Mouse (Mus musculus) midbrain, embryonic 10.5 days (tissue): ENCODE measurements around the gene Faf1. TPM values are rescaled to one million over a fixed set of nuclear protein-coding genes. Genes with fewer than 3 reads are reported as not detected.
A peak's percentile ranks its signal among the peaks of the same experiment; 100 is the strongest.

ENCODE experiments used
- DNase-seq: peaks from one replicate; pipeline ENCODE4 v3.0.0-alpha.2; 2017; ENCODE audit warnings: low spot score
- H3K27ac ChIP-seq: fragments of 300-500 bp; sonication (generic); replicated peaks from 2 replicates; pipeline ENCODE4 v1.5.1; 2016; ENCODE audit warnings: mild to moderate bottlenecking
- H3K27me3 ChIP-seq: fragments of 300-500 bp; sonication (generic); 2 replicates; pipeline ENCODE4 v1.6.1; 2016; ENCODE audit warnings: low read depth, mild to moderate bottlenecking; ENCODE audit not compliant: poor library complexity, severe bottlenecking
- H3K36me3 ChIP-seq: fragments of 300-500 bp; sonication (generic); 2 replicates; pipeline ENCODE4 v1.6.1; 2016; ENCODE audit warnings: mild to moderate bottlenecking, moderate library complexity
- H3K4me1 ChIP-seq: fragments of 300-500 bp; sonication (generic); 2 replicates; pipeline ENCODE4 v1.6.1; 2016
- H3K4me3 ChIP-seq: fragments of 300-500 bp; sonication (generic); 2 replicates; pipeline ENCODE4 v1.5.1; 2016; ENCODE audit warnings: mild to moderate bottlenecking, moderate library complexity
- H3K9me3 ChIP-seq: fragments of 300-500 bp; sonication (generic); replicated peaks from 2 replicates; pipeline ENCODE4 v1.6.1; 2016; ENCODE audit warnings: mild to moderate bottlenecking
- WGBS: fragments of 180-500 bp; shearing (Covaris S2); methylation state at CpG from one replicate; pipeline ENCODE4 v1.1.7; 2016; 5-methylcytosine and 5-hydroxymethylcytosine counted together
- polyA plus RNA-seq: library from polyadenylated mRNA; unstranded; fragments of >200 nt; fragmentation: Nextera tagmentation; extraction: Ambion mirVana; gene quantifications from 2 replicates; pipeline ENCODE4 v1.2.1, GENCODE M21; 2016

Gene Faf1
- polyA plus RNA-seq, 1 experiment from 2014 or later, result 30.5 TPM

DNA sequence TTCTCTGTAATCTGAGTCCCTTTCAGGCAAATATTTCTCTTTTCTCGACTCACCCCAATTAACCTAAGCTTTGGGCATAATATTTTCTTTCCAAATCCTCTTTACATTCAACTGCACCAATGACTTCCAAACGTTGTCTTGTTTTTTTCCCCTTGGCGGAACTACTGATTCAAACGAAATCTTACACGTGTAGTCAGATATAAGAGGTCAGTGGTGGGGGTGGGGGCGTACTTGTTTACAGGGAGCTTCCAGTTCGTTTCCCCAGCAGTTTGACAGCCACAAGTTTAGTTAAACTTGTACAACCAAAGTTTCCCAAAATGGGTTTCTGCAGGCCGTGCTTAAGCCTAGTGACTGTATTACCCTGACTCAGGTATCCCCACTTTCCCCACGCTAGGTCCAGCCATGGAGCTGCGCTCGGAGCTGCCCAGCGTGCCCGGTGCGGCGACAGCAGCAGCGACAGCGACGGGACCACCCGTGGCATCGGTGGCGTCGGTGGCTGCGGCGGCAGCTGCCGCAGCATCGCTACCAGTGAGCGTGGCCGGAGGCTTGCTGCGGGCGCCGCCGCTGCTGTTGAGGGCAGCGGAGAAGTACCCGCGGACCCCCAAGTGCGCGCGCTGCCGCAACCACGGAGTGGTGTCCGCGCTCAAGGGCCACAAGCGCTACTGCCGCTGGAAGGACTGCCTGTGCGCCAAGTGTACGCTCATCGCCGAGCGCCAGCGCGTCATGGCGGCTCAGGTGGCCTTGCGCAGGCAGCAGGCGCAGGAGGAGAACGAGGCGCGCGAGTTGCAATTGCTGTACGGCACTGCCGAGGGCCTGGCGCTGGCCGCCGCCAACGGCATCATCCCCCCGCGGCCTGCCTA is 303.3 kb downstream of the Faf1 start:
- Histone ChIP-seq H3K4me1 (peaks cover 58% of the 10 kb centered on the region), H3K9me3 (no peaks in the 10 kb centered on the region), H3K27ac (peak overlapping the region; percentile 84), H3K27me3 (peaks cover 100% of the 10 kb centered on the region), H3K4me3 (peak overlapping the region; percentile 63), H3K36me3 (peaks cover 18% of the 10 kb centered on the region)
- DNase-seq, result peak; percentile 64
- WGBS, result under 1% methylated on average over 66 of the region's 66 CpGs

DNA sequence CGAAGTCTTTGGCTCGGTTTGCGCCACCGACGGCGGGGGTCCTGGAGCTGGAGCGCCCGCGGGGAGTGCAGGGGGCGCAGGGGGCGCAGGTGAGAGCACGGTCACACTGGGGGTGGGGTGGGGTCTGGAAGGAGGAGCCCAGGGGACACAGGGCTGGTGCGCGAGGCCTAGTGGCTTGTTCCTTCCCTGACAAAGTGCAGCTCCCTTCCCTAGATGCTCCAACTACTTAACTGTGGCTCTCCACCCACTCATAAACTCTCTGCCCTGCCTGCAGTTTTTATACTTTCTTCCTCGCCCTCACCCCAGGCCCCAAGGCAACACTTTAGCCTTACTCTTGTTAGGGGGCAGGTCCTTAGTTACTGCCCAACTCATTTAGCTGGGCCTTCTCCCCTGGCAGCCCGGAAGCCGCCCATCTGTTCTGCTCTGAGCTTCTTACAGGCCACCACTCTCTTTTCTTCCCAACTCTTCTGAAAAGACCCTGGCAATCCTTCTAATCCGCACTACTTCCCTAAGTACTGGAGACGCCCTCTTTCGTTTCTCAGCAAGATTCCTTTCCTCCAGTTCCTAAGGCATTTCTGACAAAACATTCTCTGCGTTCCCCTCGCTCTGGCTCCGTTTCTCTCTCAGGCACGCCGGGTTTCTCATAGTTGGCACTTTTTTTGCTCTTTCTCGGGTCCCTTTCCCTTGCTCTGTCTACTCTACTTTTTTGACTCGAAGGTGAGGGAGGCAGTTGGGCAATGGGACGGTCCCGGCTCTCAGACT is 304.1 kb downstream of the Faf1 start:
- peaks cover 100% of the 10 kb centered on the region for H3K27me3 ChIP-seq
- DNase-seq, result peak; percentile 64
- peaks cover 18% of the 10 kb centered on the region for H3K36me3 ChIP-seq
- 1% methylated on average over 29 of the region's 29 CpGs for WGBS
- H3K9me3 ChIP-seq, result no peaks in the 10 kb centered on the region
- peaks cover 59% of the 10 kb centered on the region for H3K4me1 ChIP-seq
- H3K27ac ChIP-seq, result peak overlapping the region; percentile 84
- peak overlapping the region; percentile 63 for H3K4me3 ChIP-seq

DNA sequence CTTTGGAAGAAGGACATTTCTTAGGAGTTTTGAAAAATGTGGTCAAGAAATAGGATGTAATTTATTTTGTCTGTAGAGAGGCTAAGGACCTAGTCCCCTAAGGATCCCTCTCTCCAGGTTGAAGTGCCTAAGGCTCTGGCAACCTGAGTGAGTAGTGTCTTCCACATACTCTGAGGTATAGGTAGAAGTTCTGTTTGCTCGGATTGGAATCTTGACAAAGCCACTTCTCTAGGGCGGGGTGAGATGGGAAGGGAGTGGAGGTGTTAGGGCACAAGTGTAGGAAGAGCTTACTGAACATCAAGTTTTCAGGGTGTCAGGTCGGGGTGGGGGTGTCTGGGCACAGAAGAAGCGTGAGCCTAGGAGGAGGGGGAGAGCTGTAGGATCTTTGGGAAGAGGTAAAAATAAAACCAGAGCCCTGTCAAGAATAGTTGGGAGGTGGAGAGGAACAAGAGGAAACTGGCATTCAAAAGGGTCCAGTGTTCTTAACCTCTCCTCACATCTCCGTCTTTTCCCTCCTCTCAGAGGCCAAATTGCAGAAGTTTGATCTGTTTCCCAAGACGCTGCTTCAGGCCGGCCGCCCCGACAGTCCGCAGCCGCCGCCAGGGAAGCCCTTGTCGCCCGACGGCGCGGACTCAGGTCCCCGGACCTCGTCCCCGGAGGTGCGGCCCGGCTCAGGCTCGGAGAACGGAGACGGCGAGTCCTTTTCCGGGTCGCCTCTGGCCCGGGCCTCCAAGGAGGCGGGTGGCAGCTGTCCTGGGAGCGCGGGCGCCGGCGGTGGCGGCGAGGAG is 304.9 kb downstream of the Faf1 start:
- Histone ChIP-seq H3K4me1 (peaks cover 63% of the 10 kb centered on the region), H3K36me3 (peaks cover 18% of the 10 kb centered on the region), H3K27me3 (peaks cover 100% of the 10 kb centered on the region), H3K4me3 (peak overlapping the region; percentile 63), H3K9me3 (no peaks in the 10 kb centered on the region), H3K27ac (peak overlapping the region; percentile 84)
- under 1% methylated on average over 37 of the region's 37 CpGs for WGBS
- peak; percentile 44 for DNase-seq

GRCm38 (mm10) chr4:109981871-109982680 is 305.7 kb downstream of the Faf1 start:
- H3K4me3 ChIP-seq, result peak overlapping the region; percentile 63
- peaks cover 100% of the 10 kb centered on the region for H3K27me3 ChIP-seq
- WGBS, result under 1% methylated on average over 91 of the region's 99 CpGs
- peak; percentile 66 for DNase-seq
- peaks cover 18% of the 10 kb centered on the region for H3K36me3 ChIP-seq
- H3K4me1 ChIP-seq, result peaks cover 68% of the 10 kb centered on the region
- no peaks in the 10 kb centered on the region for H3K9me3 ChIP-seq
- peak overlapping the region; percentile 84 for H3K27ac ChIP-seq

DNA sequence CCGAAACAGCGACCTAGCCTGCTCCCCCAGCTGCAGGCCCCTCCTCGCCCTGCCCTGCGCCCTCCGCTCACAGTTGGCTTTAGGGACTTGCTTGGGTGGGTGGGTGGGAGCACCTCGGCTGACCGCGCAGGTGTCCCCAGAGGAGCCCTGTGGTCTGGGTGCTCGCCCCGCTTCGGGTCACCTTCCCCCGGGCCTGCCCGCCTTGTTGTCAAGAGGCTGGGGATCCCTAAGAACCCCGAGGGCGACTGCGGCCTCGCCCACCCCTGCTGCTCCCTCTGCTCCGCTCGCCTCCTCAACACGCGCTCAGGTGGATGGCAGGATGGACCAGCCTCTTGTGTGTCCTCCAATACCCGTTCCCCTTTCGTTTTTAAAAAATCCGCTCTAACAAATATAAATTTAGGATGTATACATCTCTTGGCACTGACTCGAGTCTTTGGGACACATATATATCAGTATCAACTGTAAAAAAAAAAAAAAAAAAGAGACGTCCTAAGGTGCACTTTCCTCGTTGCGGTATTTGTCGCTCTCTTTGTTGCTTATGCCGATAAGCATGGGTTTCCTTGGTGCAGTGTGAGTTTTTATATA is 306.4 kb downstream of the Faf1 start:
- Histone ChIP-seq H3K27me3 (peaks cover 100% of the 10 kb centered on the region), H3K27ac (peak overlapping the region; percentile 84), H3K36me3 (peaks cover 18% of the 10 kb centered on the region), H3K9me3 (no peaks in the 10 kb centered on the region), H3K4me1 (peaks cover 62% of the 10 kb centered on the region), H3K4me3 (peak overlapping the region; percentile 63)
- peak; percentile 52 for DNase-seq
- 2% methylated on average over 29 of the region's 30 CpGs for WGBS

GRCm38 (mm10) chr4:109983281-109984001 is 307.1 kb downstream of the Faf1 start:
- peak; percentile 53 for DNase-seq
- H3K27ac ChIP-seq, result peak overlapping the region; percentile 75
- under 1% methylated on average over 49 of the region's 49 CpGs for WGBS
- H3K4me3 ChIP-seq, result peak overlapping the region; percentile 63
- no peaks in the 10 kb centered on the region for H3K9me3 ChIP-seq
- peaks cover 57% of the 10 kb centered on the region for H3K4me1 ChIP-seq
- H3K27me3 ChIP-seq, result peaks cover 100% of the 10 kb centered on the region
- H3K36me3 ChIP-seq, result peaks cover 18% of the 10 kb centered on the region

- peaks cover 18% of the 10 kb centered on the region for H3K36me3 ChIP-seq
- H3K27ac ChIP-seq, result peak overlapping the region; percentile 75
- 0% methylated on average over 24 of the region's 24 CpGs for WGBS
- DNase-seq, result peak; percentile 56
- H3K27me3 ChIP-seq, result peaks cover 100% of the 10 kb centered on the region
- peaks cover 54% of the 10 kb centered on the region for H3K4me1 ChIP-seq
- peak overlapping the region; percentile 63 for H3K4me3 ChIP-seq
- no peaks in the 10 kb centered on the region for H3K9me3 ChIP-seq
These were observed 307.6 kb downstream of the Faf1 start for GRCm38 (mm10) chr4:109984011-109984411.

DNA sequence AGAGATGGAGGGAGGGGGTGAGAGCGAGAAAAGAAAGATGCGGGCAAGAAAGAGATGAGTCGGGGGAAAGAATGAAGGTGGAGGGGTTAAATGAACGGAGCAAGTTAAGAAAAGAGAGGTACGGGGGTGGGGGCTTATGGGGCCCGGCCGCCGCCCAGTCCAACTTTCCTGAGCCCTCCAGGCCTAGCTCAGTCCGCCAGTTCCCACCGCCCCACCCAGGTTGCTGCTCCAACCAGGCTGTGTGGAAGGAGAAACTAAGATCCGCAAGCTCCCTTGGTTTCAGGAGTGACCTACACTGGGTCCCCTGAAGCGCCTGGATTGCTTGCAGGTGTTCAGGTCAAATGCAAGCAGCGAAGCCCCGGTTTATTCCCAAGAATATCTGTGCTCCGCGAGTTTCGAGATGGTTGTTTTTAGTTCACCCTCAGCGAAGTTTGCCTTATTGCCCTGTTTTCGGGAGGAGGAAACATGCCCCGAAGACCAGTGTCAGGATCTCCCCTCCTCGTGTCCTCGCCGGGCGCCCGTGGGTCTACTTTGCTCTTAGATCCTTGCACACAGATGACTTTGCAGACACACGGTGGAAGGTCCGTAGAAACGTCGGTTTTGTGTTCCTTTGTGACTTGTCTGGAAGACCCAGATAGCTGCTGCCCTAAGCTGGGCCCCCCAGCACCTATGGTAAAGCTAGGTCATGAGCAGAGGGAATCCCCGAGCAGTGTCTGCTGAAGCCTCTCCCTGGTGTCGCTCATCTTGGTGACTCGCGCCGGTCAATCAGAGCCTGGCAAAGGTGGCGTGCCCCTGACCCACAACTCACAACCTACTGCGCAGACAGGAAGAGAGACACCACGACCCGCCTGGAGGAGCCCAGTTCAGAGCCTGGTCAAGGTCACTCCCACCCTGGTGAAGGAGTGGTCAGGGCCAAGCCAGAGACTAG is 308.4 kb downstream of the Faf1 start:
- H3K27ac ChIP-seq, result peak overlapping the region; percentile 75
- peaks cover 100% of the 10 kb centered on the region for H3K27me3 ChIP-seq
- no peaks in the 10 kb centered on the region for H3K9me3 ChIP-seq
- 1% methylated on average over 38 of the region's 38 CpGs for WGBS
- H3K36me3 ChIP-seq, result peaks cover 18% of the 10 kb centered on the region
- H3K4me1 ChIP-seq, result peaks cover 51% of the 10 kb centered on the region
- peak overlapping the region; percentile 63 for H3K4me3 ChIP-seq
- peak; percentile 59 for DNase-seq

DNA sequence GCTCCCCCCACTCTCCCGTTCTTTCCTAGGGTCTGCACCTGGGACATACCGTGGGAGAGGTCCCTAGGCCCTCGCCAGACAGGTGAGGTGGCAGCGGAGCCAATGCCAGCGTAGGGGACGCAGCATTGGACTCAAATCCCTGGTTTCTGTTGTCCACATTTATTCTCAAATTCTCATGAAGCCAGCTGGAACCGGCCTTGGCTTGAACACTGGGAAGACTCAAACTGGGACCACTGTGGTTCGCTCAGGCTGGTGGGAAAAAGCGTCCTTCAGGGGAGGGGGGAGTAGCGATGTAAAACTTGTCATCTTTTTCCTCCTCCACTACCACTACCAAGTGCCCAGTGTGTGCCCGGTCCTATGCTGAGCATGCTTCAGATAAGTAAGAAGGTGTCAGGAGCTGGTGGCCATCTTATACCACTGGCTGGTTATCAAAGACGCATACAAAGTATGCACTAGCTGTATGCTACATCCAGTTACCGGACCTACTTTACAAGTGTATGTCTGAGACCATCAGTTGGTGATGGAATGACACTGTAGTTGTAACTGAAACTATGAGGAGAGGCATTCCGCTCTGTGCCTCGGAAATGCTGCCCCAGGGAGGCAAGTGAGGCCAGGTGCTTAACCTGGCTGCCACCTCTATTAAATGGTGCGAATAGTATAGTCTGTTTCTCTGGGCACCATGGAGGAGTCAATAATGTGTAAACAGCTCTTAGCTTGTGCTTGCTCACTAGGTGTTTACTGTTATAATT is 309.2 kb downstream of the Faf1 start:
- peak overlapping the region; percentile 75 for H3K27ac ChIP-seq
- peak; percentile 41 for DNase-seq
- peaks cover 43% of the 10 kb centered on the region for H3K4me1 ChIP-seq
- peak overlapping the region; percentile 63 for H3K4me3 ChIP-seq
- peaks cover 100% of the 10 kb centered on the region for H3K27me3 ChIP-seq
- H3K9me3 ChIP-seq, result no peaks in the 10 kb centered on the region
- H3K36me3 ChIP-seq, result peaks cover 11% of the 10 kb centered on the region
- WGBS, result 4% methylated on average over 16 of the region's 16 CpGs

DNA sequence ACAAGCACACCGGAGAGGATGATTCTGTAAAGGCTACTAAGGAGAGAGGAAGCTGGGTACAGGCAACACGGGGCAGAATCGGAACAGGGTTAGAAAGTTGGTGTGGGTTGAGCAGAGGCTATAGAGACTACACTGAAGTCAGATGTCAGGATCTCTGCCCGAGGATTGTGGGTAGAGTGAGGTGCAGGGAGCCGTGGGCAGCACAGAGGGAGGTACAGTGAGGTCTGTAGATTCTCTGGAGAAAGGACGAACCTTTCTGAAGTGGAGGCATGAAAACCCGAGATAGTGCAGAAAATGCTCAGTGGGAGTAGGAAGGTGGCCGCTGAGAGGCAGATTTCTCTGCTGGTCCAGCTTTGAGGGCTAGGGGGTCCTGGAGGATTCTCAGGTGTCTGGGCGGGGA is 309.9 kb downstream of the Faf1 start:
- WGBS, result 1% methylated on average over 9 of the region's 9 CpGs
- H3K4me1 ChIP-seq, result peaks cover 41% of the 10 kb centered on the region
- H3K36me3 ChIP-seq, result peaks cover 11% of the 10 kb centered on the region
- H3K27me3 ChIP-seq, result peaks cover 100% of the 10 kb centered on the region
- peak overlapping the region; percentile 3; the same call in 1 of the 2 replicates for H3K4me3 ChIP-seq
- H3K9me3 ChIP-seq, result no peaks in the 10 kb centered on the region
- DNase-seq, result no peak
- H3K27ac ChIP-seq, result no peak overlapping the region
